Mouse (Mus musculus) frontal cortex, adult (tissue): ENCODE measurements at regions not wholly inside any gene's neighbourhood (a gene's known extent, or its start where the extent isn't known, plus 50 kb on each side); places are given as distances from the start of the nearest gene placed in this dataset.

Experiments
- ATAC-seq: cut with Nextera tagmentation; 2 replicates; pipeline ENCODE4 v1.9.2; 2017; ENCODE audit warnings: mild to moderate bottlenecking, moderate library complexity, mixed read lengths; ENCODE audit not compliant: low TSS enrichment

- no peak for ATAC-seq
Observed at GRCm38 (mm10) chr13:70282731-70283130, 354.7 kb downstream of the Ice1 start.

DNA sequence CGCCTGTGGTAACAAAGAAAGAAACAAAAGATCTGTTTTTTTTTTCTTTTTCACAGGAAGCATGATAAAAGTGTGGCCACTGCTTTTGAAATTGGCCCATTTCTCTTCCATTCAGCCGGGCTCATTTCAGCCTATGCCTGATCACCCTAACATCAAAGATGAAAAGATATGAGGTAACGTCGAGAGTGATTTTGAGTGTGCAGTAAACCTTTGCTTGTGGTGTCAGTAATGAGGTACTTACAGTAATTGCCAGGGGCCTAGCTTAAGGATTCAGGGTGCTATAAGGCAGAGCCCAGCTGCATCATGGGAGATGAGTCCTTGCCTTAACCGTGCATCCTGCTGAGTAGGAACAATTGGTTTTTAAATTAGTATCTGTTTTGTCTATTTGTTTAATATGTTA is 354.2 kb downstream of the Ice1 start:
- ATAC-seq, result no peak

GRCm38 (mm10) chr13:70292713-70293112 is 344.7 kb downstream of the Ice1 start:
- ATAC-seq, result no peak

DNA sequence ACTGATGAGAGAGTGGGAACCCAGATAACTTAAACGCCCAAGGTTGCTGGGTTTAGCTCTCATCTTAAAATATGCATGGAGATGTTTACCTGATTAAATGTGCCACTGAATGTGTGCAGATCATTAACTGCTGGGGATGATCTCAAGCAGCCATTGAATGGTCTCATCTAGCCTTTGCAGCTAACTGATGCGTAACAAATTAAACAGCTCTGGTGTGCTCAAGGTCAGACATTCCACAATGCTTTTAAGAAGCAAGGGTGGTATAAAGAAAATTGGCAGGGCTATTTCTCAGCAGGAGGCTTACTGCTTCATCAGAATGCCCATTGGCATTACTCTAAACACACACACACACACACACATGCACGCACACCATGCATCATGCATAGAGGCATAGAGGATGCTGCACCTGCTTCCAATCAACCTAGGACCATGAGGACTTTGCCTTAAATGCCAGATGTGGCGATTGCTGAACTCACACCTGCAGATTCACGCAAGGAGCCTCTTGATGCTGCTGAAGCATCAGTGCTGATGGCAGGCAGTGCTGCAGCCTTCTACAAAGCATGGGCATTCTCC is 333.4 kb downstream of the Ice1 start:
- ATAC-seq, result no peak

DNA sequence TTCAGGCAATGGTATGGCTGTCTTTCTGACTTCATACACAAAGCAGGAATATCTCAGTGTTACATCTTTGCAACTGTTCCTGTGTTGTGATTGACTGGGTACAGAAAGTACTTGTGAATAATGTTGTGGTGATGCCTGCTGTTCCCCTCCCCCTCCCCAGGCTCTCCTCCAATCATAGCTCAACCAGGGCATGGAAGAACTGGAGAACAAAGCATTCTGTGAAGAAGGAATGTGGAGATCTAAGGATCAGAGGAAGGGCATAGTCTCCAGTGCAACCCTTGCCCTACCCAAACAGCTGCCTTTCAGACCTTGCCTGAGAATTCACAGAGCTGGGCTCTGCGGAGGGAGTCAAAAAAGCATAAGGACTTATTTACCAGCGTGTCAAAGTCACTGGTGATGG is 326.9 kb downstream of the Ice1 start:
- ATAC-seq, result no peak

- ATAC-seq, result no peak
Observed at GRCm38 (mm10) chr13:70311226-70312055, 326.0 kb downstream of the Ice1 start.

- ATAC-seq, result no peak
Observed at GRCm38 (mm10) chr13:70313205-70313604, 324.2 kb downstream of the Ice1 start.

DNA sequence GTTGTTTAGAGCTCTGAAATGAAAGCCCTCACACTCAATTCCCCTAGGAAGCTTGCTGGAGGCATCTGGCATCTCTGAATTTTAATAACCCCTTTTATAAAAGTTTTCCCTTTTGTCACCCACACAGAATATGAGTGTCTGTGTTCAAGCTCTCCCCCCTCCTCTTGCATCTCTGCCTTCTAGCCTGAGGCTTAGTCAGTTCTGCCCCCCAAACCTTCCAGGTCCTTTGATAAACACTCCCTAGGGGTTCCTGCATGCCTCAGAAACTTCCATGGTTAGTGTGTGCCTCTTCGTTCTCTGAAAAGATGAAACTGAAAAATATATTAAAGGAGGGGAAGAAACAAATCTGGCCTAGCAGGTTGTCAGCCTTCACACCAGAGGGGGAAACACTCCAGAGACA is 313.9 kb downstream of the Ice1 start:
- no peak for ATAC-seq

GRCm38 (mm10) chr13:70336069-70336468 is 301.4 kb downstream of the Ice1 start:
- no peak for ATAC-seq

DNA sequence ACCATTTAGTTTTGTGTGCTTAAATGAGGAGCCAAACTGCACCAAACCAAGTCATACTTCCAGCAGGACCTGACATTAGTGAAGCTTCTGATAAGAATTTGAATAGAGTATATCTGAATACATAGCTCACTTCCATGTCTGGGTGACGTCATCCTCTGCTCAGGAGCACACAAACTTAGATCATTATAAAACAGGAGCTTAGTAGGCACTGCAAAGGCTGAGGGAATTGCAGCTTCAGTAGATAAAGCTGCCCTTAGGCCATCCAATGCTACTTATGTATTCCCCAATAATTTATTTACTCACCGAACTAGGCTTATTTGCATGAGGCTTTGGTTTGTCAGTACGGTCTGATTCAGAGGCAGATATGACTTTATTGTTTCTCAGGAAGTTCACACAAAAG is 297.0 kb downstream of the Ice1 start:
- no peak for ATAC-seq

GRCm38 (mm10) chr13:70343191-70343734 is 294.2 kb downstream of the Ice1 start:
- no peak for ATAC-seq

DNA sequence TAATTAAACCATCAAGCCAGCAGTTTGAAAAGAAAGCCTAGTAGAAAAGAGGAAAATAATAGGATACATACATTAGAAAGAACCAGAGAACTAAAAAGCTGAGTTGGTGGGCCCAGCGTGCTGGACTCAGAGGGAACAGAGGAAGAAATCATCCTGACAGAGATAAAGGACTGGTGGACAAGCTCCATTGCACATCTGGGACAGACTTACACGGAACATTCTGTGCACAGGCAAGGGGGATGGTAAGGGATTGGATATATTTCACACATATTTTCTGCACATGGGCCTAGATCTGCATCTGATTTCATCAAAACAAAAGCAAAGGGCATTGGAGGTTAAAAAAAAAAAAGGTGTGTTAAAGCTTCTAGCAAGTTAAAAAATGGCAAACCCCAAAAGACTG is 293.5 kb downstream of the Ice1 start:
- ATAC-seq, result no peak

DNA sequence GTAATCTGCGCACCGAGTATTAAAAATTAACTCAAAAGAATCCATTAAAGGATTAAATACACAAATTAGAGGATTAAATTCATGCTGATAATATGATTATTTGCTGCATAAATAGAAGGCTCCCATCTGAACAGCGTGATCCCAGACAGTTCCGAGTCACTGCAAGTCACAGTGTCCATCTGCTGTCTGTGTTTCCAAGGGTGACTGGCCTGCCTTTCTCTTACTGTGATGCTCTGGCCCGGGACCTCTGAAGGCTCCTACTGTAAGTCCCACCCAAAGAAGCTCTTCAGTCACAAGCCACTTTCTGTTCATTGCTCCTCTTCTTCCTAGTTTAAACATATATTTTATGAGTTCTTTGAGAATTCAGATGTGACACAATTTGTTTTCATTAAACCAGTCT is 293.1 kb downstream of the Ice1 start:
- ATAC-seq, result no peak

- ATAC-seq, result no peak
Observed at GRCm38 (mm10) chr13:70348456-70348855, 289.0 kb downstream of the Ice1 start.

DNA sequence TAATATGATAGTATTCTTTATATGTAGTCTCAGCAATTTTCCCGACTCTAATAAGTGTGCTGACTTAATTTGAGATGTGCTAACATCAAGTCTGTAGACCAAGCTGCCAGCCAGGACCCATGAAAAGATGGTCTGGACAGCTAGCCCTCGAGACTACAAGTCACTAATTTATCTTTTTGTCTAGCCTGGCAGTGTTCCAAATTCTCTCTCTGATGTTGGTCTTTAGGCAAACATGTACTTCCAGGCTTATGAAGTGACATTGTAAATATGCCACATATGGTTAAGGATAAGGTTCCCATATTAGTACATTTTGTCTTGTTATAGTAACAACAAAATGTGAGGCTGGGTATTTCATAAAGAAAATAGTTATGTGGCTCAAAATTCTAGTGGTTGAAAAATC is 288.5 kb downstream of the Ice1 start:
- ATAC-seq, result no peak

DNA sequence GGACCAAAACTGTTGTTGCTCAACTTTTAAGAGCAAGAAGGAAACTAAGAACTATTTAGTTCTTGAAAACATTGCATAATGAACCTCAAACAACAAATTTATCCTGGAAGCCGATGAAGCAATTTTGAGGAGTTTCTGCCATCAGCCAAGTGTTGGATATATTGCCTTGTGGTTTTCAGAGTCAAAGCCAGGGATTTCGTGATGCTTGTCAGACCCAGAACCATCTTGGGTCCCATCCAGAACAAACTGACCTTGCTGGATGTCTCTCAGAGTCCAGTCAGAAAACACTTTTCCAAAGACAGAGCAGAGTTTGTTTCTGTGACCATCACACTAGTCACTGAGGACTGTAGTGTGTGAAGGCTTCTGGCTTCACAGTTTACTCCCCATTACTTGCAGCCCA is 267.8 kb downstream of the Ice1 start:
- no peak for ATAC-seq

- peak; percentile 54 for ATAC-seq
Observed at GRCm38 (mm10) chr13:70380772-70381171, 256.7 kb downstream of the Ice1 start.

DNA sequence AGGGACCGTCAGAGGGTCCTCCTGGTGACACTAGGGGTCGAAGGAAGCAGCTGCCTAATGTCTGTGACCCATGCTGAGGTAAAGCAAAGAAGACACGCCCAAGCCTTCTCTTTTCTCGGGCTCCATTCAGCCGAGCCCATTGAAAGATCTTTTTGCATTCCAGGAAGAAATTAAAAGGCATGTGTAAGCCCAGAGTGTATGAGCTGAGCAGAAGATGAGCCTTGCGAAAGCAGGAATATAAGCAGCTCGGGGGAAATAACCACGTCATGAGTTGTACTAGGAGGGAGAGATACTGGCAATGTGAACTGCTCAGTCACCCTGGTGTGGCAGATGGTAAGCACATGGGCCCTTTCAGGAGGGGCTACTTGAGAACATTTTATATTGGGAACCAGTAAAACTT is 252.1 kb downstream of the Ice1 start:
- ATAC-seq, result peak; percentile 57; the same call in 1 of the 2 replicates

DNA sequence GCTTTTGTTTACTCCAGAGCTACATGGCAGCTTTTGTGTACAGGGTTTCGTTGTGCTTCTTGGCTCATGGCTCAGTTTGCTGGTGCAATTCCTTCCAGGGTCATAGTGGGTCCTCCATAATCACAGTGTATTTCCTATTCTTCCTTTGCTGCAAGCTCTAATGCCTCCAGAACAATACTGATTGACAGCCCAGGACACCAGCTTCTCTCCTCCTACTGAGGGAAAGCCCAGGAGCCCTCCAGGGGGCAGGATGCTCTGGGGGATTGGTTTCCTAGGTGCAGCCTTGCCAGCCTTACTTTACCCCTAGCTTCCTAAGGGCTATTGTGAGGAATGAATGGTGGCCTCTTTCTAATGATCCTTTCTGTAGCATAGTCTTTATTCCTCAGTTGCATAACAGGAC is 224.6 kb downstream of the Ice1 start:
- ATAC-seq, result no peak; the same call in 1 of the 2 replicates

GRCm38 (mm10) chr13:70418156-70418555 is 219.3 kb downstream of the Ice1 start:
- peak; percentile 20; the same call in 1 of the 2 replicates for ATAC-seq

DNA sequence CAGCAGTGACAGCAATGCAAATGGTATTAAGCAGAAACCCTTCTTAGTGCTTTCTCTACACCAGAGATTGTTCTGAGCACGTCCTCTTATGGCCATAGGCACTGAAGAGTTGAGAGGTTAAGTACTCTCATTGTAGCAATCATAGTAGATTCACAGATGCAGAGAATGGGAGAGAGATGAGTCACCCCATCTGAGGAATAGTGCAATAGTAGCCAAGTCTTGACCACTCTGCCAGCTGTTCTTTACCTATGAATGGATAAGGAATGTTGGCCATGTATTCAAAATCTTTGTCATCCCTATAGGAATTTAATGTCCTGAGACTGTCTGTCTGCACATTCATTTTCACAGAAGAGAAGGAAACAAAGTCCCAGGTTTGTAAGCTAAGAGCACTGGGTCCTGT is 198.0 kb downstream of the Ice1 start:
- ATAC-seq, result no peak

DNA sequence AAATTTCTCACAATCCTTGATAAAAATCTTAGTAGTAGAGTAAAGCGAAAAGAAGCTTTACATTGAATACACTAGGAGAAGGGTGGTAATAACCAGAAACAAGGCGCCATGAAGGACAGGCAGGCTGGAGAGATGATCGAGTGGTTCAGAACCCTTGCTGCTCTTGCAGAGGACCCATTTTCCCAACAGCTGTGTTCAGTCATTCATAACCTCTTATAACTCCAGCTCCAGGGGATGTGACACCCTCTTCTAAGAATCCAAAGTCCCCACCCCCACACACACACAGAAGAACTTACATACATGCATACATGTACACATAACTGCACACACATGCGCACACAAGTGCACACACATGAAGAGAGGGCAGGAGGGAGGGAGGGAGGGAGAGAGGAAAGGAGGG is 190.5 kb downstream of the Ice1 start:
- no peak for ATAC-seq
